Mouse (Mus musculus) erythroblast, embryonic 14.5 days (primary cell): ENCODE data around the gene Trp53i11.

Experiments
- GATA1 ChIP-seq: IDR thresholded peaks from 2 replicates; pipeline ENCODE4 v1.6.1; 2012; ENCODE audit warnings: low read length, inconsistent platforms, mixed read lengths
- TAL1 ChIP-seq: IDR thresholded peaks from 3 replicates; pipeline ENCODE4 v1.6.1; 2012; ENCODE audit warnings: low read length, inconsistent platforms, mixed read lengths

DNA sequence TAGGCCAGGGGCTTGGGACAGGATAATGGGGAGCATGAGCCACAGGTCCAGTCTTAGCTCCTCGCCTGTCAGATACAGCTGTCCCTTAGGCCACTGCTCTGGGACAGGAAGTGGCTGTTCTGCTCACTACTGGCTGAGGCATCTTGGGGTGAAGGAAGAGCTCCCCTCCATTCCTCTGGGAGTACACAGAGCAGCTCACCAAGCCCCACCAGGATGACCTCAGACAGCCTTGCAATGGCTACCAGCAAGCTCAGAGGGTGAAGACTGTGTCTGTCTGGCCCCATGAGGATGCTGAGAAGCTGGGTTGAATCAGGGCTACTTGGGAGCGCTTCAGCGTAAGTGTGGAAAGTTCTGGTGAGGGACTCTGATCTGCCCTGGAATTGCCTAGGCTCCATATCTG, 14.6 kb downstream of the Trp53i11 start:
- TF ChIP-seq TAL1, result no peak
- TF ChIP-seq GATA1, result no peak
